Mouse (Mus musculus): ENCODE measurements around the gene P4htm.
"Not testable (repeated sequence)": the region's sequence is repeated elsewhere in the genome, so short reads cannot be mapped to it uniquely, and the experiment has no call there.

Gene P4htm

GRCm38 (mm10) chr9:108596998-108597764 lies at the start of gene P4htm:
Gene P4htm, minus strand, starts transcription at chr9:108597667.
- DNase-seq: peak; percentile 81

GRCm38 (mm10) chr9:108639825-108640224 lies 42.4 kb upstream of the P4htm start:
- no peak for DNase-seq

- no peak for DNase-seq
Measured at GRCm38 (mm10) chr9:108635415-108635814, 37.9 kb upstream of the P4htm start.

GRCm38 (mm10) chr9:108633846-108634245 lies 36.4 kb upstream of the P4htm start:
- no peak for DNase-seq

GRCm38 (mm10) chr9:108632375-108632774 lies 34.9 kb upstream of the P4htm start:
- no peak for DNase-seq

- DNase-seq: no peak
Measured at GRCm38 (mm10) chr9:108631631-108632256, 34.3 kb upstream of the P4htm start.

GRCm38 (mm10) chr9:108630683-108631082 lies 33.2 kb upstream of the P4htm start:
- no peak for DNase-seq

- no peak for DNase-seq
Measured at GRCm38 (mm10) chr9:108628141-108628540, 30.7 kb upstream of the P4htm start.

GRCm38 (mm10) chr9:108626498-108626897 lies 29.0 kb upstream of the P4htm start:
- no peak for DNase-seq

GRCm38 (mm10) chr9:108617301-108617700 lies 19.8 kb upstream of the P4htm start:
- DNase-seq: no peak

- no peak for DNase-seq
Measured at GRCm38 (mm10) chr9:108611488-108611887, 14.0 kb upstream of the P4htm start.

- DNase-seq: no peak
Measured at GRCm38 (mm10) chr9:108608889-108609288, 11.4 kb upstream of the P4htm start.

GRCm38 (mm10) chr9:108607929-108608328 lies 10.5 kb upstream of the P4htm start:
- not testable (repeated sequence) for DNase-seq

GRCm38 (mm10) chr9:108601986-108602385 lies 4.5 kb upstream of the P4htm start:
- no peak for DNase-seq

- no peak for DNase-seq
Measured at GRCm38 (mm10) chr9:108600011-108600410, 2.5 kb upstream of the P4htm start.

- no peak for DNase-seq
Measured at GRCm38 (mm10) chr9:108599021-108599566, 1.6 kb upstream of the P4htm start.

- no peak for DNase-seq
Measured at GRCm38 (mm10) chr9:108594354-108594753, 3.1 kb downstream of the P4htm start.

- no peak for DNase-seq
Measured at GRCm38 (mm10) chr9:108591462-108591861, 6.0 kb downstream of the P4htm start.

GRCm38 (mm10) chr9:108589229-108589628 lies 8.2 kb downstream of the P4htm start:
- DNase-seq: no peak

GRCm38 (mm10) chr9:108587571-108588180 lies 9.8 kb downstream of the P4htm start:
- peak; percentile 77 for DNase-seq

- DNase-seq: no peak
Measured at GRCm38 (mm10) chr9:108579344-108579690, 18.1 kb downstream of the P4htm start.

- peak; percentile 94 for DNase-seq
Measured at GRCm38 (mm10) chr9:108578545-108579343, 18.7 kb downstream of the P4htm start, which contains the start of gene Wdr6. Gene Wdr6, minus strand, starts transcription at chr9:108578739.

Measured in right cerebral cortex, postnatal 14 days (tissue).